In the genomic region with DNA sequence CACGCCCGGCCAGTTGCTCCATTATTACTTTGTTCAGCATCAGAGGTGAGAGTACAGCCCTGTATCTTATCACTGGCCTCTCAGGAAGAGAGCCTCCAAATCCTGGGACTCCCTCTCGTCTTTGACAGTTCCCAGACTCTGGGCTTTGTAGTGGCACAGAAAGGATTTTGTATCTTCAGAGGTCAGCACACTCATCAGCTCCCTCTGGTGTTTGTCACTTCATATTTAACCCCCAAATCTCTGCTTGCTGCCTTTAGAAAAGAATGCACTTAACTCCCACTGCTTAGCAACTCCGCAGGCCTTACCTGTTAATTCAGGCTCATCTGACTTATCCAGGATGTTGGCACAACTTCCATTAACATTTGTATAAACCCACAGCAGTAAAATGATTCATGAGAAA, we compare ENCODE assay signal across 16 mouse cellular contexts. TPM values are rescaled to one million over a fixed set of nuclear protein-coding genes. Genes with fewer than 3 reads are reported as not detected.
DNase-seq lines count a peak whose midpoint lies in the region; ATAC-seq and TF ChIP-seq lines count a peak whose summit lies in the region.
"Had no signal": no experiment of that assay in that cellular context is flagged by ENCODE, and none has a peak within 500 bp of the region (broad histone marks: within the 10 kb centered on the region; RNA-seq: fewer than 3 reads in every experiment).

No protein-coding gene starts in this region.

- no peaks in the 10 kb centered on the region for H3K9me3 ChIP-seq in lung, postnatal 0 days (ENCODE audit: low read length)
- no peaks in the 10 kb centered on the region for H3K9me3 ChIP-seq in forebrain, embryonic 16.5 days (ENCODE audit: control insufficient read depth, low read length)
- H3K9me3 ChIP-seq: embryonic facial prominence, embryonic 12.5 days; kidney, embryonic 15.5 days; limb, embryonic 13.5 days had no signal

- no peaks in the 10 kb centered on the region; the same call in 1 of the 2 replicates for H3K36me3 ChIP-seq in heart, adult 2 months (ENCODE audit: control insufficient read depth, insufficient read depth, low read length)
- peaks cover 32% of the 10 kb centered on the region for H3K36me3 ChIP-seq in lung, postnatal 0 days (ENCODE audit: insufficient read depth, low read length)
- peaks cover 20% of the 10 kb centered on the region for H3K36me3 ChIP-seq in splenic B cell, adult 2 months (ENCODE audit: control insufficient read depth, insufficient read depth, low read length, poor library complexity, severe bottlenecking)
- H3K36me3 ChIP-seq in forebrain, embryonic 16.5 days (ENCODE audit: control insufficient read depth, insufficient read depth): peaks cover 20% of the 10 kb centered on the region

- no peaks in the 10 kb centered on the region for H3K79me2 ChIP-seq in heart, adult 2 months (replicated peaks; ENCODE audit: control insufficient read depth, insufficient read depth, low read length)

- no peak for DNase-seq in heart, adult 2 months
- DNase-seq in heart, postnatal 4 days: no peak
- DNase-seq in lung, postnatal 0 days (ENCODE audit: low spot score): no peak
- no peak for DNase-seq in lung, postnatal 36 days
- DNase-seq in NIH3T3 (ENCODE audit: low read depth): peak; percentile 48
- peak; percentile 38 for DNase-seq in splenic B cell, adult 2 months (ENCODE audit: low read depth, low spot score)
- DNase-seq in Muller cell, postnatal 12 days (ENCODE audit: inconsistent ontology term): no peak
- DNase-seq: adrenal gland, adult 2 months; heart, adult 18-20 months; lung, postnatal 14 days; thymus, postnatal 4 days had no signal

- intact Hi-C loops in heart, adult 2 months (cut with DNase I): no loop called here

- no peak for TF ChIP-seq POLR2A in heart, adult 2 months (IDR thresholded peaks at IDR 0.05; ENCODE audit: insufficient read depth, low read depth, low read length)

- no peak overlapping the region for H3K27ac ChIP-seq in heart, adult 2 months
- no peak overlapping the region for H3K27ac ChIP-seq in lung, postnatal 0 days (ENCODE audit: low read length)
- no peak overlapping the region for H3K27ac ChIP-seq in forebrain, embryonic 16.5 days (ENCODE audit: low read length)
- H3K27ac ChIP-seq: embryonic facial prominence, embryonic 12.5 days; kidney, embryonic 15.5 days; limb, embryonic 13.5 days had no signal

- no peak overlapping the region for H3K4me3 ChIP-seq in heart, adult 2 months
- H3K4me3 ChIP-seq in lung, postnatal 0 days (ENCODE audit: low read depth, low read length): no peak overlapping the region
- H3K4me3 ChIP-seq in forebrain, embryonic 16.5 days (replicated peaks; ENCODE audit: low read length): no peak overlapping the region
- H3K4me3 ChIP-seq: embryonic facial prominence, embryonic 12.5 days; kidney, embryonic 15.5 days; limb, embryonic 13.5 days had no signal

- no peak for ATAC-seq in lung, postnatal 0 days
- ATAC-seq in forebrain, embryonic 16.5 days: no peak
- ATAC-seq: midbrain, embryonic 16.5 days had no signal

- 43% methylated on average over 4 of the region's 4 CpGs for WGBS in heart, adult 2 months
- WGBS in lung, postnatal 0 days: 69% methylated on average over 4 of the region's 4 CpGs
- WGBS in forebrain, embryonic 16.5 days: 70% methylated on average over 4 of the region's 4 CpGs

- no peaks in the 10 kb centered on the region for H3K4me1 ChIP-seq in heart, adult 2 months (ENCODE audit: control insufficient read depth, insufficient read depth, low read length)
- no peaks in the 10 kb centered on the region for H3K4me1 ChIP-seq in lung, postnatal 0 days (ENCODE audit: insufficient read depth, low read depth, low read length)
- no peaks in the 10 kb centered on the region for H3K4me1 ChIP-seq in forebrain, embryonic 16.5 days (replicated peaks; ENCODE audit: control insufficient read depth, insufficient read depth, low read length)
- H3K4me1 ChIP-seq: embryonic facial prominence, embryonic 12.5 days; kidney, embryonic 15.5 days; limb, embryonic 13.5 days had no signal

- H3K27me3 ChIP-seq in heart, adult 2 months (ENCODE audit: control insufficient read depth, insufficient read depth, low read length): no peaks in the 10 kb centered on the region
- H3K27me3 ChIP-seq in lung, postnatal 0 days (replicated peaks; ENCODE audit: insufficient read depth, low read length): no peaks in the 10 kb centered on the region
- no peaks in the 10 kb centered on the region for H3K27me3 ChIP-seq in splenic B cell, adult 2 months (ENCODE audit: control insufficient read depth, insufficient read depth, low read length, poor library complexity, severe bottlenecking)
- no peaks in the 10 kb centered on the region for H3K27me3 ChIP-seq in forebrain, embryonic 16.5 days (replicated peaks; ENCODE audit: control insufficient read depth, insufficient read depth, low read length)
- H3K27me3 ChIP-seq: embryonic facial prominence, embryonic 12.5 days; kidney, embryonic 15.5 days; limb, embryonic 13.5 days had no signal

- H3K9ac ChIP-seq in heart, adult 2 months (ENCODE audit: low read depth, low read length): no peak overlapping the region
- no peak overlapping the region for H3K9ac ChIP-seq in lung, postnatal 0 days (replicated peaks; ENCODE audit: low read depth)
- H3K9ac ChIP-seq in forebrain, embryonic 16.5 days (replicated peaks; ENCODE audit: low read depth, low read length): no peak overlapping the region
- H3K9ac ChIP-seq: embryonic facial prominence, embryonic 12.5 days; kidney, embryonic 15.5 days; limb, embryonic 13.5 days had no signal

- TF ChIP-seq CTCF in heart, adult 2 months (IDR thresholded peaks at IDR 0.05): peak; percentile 51
- peak; percentile 47 for TF ChIP-seq CTCF in lung, postnatal 0 days (IDR thresholded peaks at IDR 0.05)

- no peak overlapping the region for H3K4me2 ChIP-seq in lung, postnatal 0 days (replicated peaks; ENCODE audit: low read depth, low read length)
- no peak overlapping the region for H3K4me2 ChIP-seq in forebrain, embryonic 16.5 days (ENCODE audit: low read length)
- H3K4me2 ChIP-seq: embryonic facial prominence, embryonic 12.5 days; kidney, embryonic 15.5 days; limb, embryonic 13.5 days had no signal

- no peak for TF ChIP-seq EP300 in heart, adult 2 months (IDR thresholded peaks at IDR 0.05; ENCODE audit: insufficient read depth, low read depth, low read length)
- TF ChIP-seq EP300 in lung, postnatal 0 days (IDR thresholded peaks at IDR 0.05): no peak

RNA-seq across cellular contexts. Expression of gene Slc30a6, which starts 14.3 kb away (rescaled TPM):
- 1 to 10 TPM; 9.2 to 9.5 TPM for total RNA-seq in heart, adult 2 months (2021)
- polyA plus RNA-seq in heart, adult 2 months (2012; rRNA removed): 14.6 and 28.0 TPM in 2 replicates
- total RNA-seq in heart, postnatal 4 days (2021): 10 to 100 TPM; 11.5 to 12.0 TPM
- 26.7 and 28.6 TPM in 2 replicates for polyA plus RNA-seq in lung, postnatal 0 days (2015; fragmentation: Nextera tagmentation; extraction: Ambion mirVana)
- 31.4 and 33.2 TPM in 2 replicates for polyA plus RNA-seq in forebrain, embryonic 16.5 days (2015; fragmentation: Nextera tagmentation; extraction: Ambion mirVana)

RNA-seq across cellular contexts. Expression of gene Nlrc4, which starts 49.2 kb away (rescaled TPM):
- total RNA-seq in heart, adult 2 months (2021): under 1 TPM; 0.27 to 0.39 TPM
- 0.12 and 0.23 TPM in 2 replicates for polyA plus RNA-seq in heart, adult 2 months (2012; rRNA removed)
- under 1 TPM; 0.11 to 0.19 TPM for total RNA-seq in heart, postnatal 4 days (2021)
- polyA plus RNA-seq in lung, postnatal 0 days (2015; fragmentation: Nextera tagmentation; extraction: Ambion mirVana): 0.53 and 0.77 TPM in 2 replicates
- polyA plus RNA-seq in forebrain, embryonic 16.5 days (2015; fragmentation: Nextera tagmentation; extraction: Ambion mirVana): 0.25 and 0.27 TPM in 2 replicates

Comparison
In these comparisons a context has a peak if more than half of its experiments do, and no peak if none do; other contexts are left out.
1. DNase-seq: peak in NIH3T3 (single experiment) and splenic B cell, adult 2 months (single experiment); none in heart, adult 2 months (0 of 2), heart, postnatal 4 days (single experiment), lung, postnatal 0 days (single experiment), lung, postnatal 36 days (single experiment) and Muller cell, postnatal 12 days (single experiment).